Mouse (Mus musculus): ENCODE data around the gene Dctn2. TPM values are rescaled to one million over a fixed set of nuclear protein-coding genes. Genes with fewer than 3 reads are reported as not detected.

The Dctn2 gene
- total and polyA plus RNA-seq, 3 experiments = 135 to 161 (median 139) TPM

DNA sequence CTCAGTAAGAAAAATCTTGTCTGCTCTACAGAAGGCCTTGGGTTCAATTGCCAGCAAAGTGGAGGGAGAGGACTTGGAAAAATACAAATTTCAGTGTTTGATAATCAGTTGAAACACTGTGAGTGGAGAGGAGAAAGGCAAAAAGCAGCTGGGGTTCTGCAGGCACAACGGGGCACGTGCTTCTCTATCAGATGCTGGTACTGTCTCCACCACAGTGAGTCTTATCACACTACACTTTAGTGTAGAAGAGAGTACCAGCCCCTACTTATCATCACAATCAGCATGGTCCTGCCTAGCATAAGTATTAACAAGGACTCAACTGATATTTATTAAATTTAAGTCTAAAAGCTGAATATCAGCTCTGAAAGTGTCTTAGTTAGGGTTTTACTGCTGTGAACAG lies 51.1 kb downstream of the Dctn2 start:
- no peak overlapping the region for H3K4me3 ChIP-seq (ENCODE audit: low read depth, low read length)
- TF ChIP-seq TAL1 (conservative IDR thresholded peaks at IDR 0.05; ENCODE audit: low read depth, low read length) (peak; percentile 30; the same call in 1 of the 2 replicates), GATA2 (IDR thresholded peaks at IDR 0.05; ENCODE audit: borderline replicate concordance, low read depth, low read length) (0 out of 2 replicates have a peak, but pooled peaks have one; percentile 26), GATA1 (IDR thresholded peaks at IDR 0.05; ENCODE audit: borderline replicate concordance, low read length) (no peak), POLR2AphosphoS5 (IDR thresholded peaks at IDR 0.05; ENCODE audit: insufficient replicate concordance, low read depth, low read length) (no peak), CTCF (IDR thresholded peaks at IDR 0.05; ENCODE audit: low read depth, low read length) (no peak)
- H3K27me3 ChIP-seq (ENCODE audit: insufficient read depth, low read length) = no peaks in the 10 kb centered on the region
- ATAC-seq (ENCODE audit: extremely low read depth, insufficient number of reproducible peaks, low FRiP score, poor library complexity, severe bottlenecking) = peak; percentile 93
- H3K36me3 ChIP-seq (replicated peaks) = peaks cover 17% of the 10 kb centered on the region
- H3K4me1 ChIP-seq (ENCODE audit: insufficient read depth, low read depth, low read length) = peaks cover 75% of the 10 kb centered on the region
- no peak for DNase-seq (ENCODE audit: low spot score)
- peaks cover 4% of the 10 kb centered on the region; the same call in 1 of the 2 replicates for H3K9me3 ChIP-seq (replicated peaks)

DNA sequence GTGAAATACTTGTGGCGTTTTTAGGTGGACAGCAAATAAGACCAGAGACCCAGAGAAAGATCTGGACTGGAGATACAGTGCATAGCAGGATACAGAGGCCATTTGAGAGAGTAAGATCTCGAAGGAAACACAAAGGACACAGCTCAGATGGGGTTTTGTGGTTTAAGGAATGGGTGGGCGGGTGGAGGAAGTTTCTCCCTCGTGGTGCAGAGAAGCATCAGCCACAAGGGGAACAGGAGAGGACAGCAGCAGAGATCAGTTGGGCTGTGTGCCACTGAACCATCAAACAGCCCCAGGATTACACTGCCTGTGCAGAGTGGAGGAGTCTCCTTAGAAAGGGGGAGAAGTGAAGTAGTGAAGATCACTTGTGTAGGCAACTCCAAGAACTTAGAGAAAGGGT lies 51.8 kb downstream of the Dctn2 start:
- peaks cover 75% of the 10 kb centered on the region for H3K4me1 ChIP-seq (ENCODE audit: insufficient read depth, low read depth, low read length)
- H3K27me3 ChIP-seq (ENCODE audit: insufficient read depth, low read length) = no peaks in the 10 kb centered on the region
- DNase-seq (ENCODE audit: low spot score) = peak; percentile 63
- no peak overlapping the region; the same call in 1 of the 2 replicates for H3K4me3 ChIP-seq (ENCODE audit: low read depth, low read length)
- peaks cover 17% of the 10 kb centered on the region for H3K36me3 ChIP-seq (replicated peaks)
- no peak for TF ChIP-seq TAL1 (conservative IDR thresholded peaks at IDR 0.05; ENCODE audit: low read depth, low read length)
- TF ChIP-seq CTCF (IDR thresholded peaks at IDR 0.05; ENCODE audit: low read depth, low read length) = no peak
- TF ChIP-seq GATA2 (IDR thresholded peaks at IDR 0.05; ENCODE audit: borderline replicate concordance, low read depth, low read length) = no peak
- TF ChIP-seq POLR2AphosphoS5 (IDR thresholded peaks at IDR 0.05; ENCODE audit: insufficient replicate concordance, low read depth, low read length) = no peak
- TF ChIP-seq GATA1 (IDR thresholded peaks at IDR 0.05; ENCODE audit: borderline replicate concordance, low read length) = no peak
- peak; percentile 45; the same call in 1 of the 2 replicates for ATAC-seq (ENCODE audit: extremely low read depth, insufficient number of reproducible peaks, low FRiP score, poor library complexity, severe bottlenecking)
- peaks cover 4% of the 10 kb centered on the region; the same call in 1 of the 2 replicates for H3K9me3 ChIP-seq (replicated peaks)

DNA sequence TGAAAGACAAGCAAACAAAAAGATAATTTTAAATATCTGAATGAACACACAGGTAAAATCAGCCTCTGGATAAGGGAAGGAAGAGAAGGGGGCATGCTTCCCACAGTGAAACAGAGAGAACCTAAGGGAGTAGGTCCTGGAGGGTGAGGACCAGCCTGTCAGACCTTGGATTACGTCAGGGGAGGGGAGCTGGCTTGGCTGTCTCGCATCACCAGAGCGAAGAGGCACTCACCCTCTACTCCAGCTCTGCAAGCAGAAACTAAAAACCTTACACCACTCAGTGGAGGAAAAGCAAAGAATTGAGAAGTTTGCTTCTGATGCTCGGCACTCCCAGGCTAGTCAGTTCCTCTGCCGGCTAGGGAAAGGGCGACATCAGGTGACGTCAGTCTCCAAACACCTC lies 53.8 kb downstream of the Dctn2 start:
- H3K4me1 ChIP-seq (ENCODE audit: insufficient read depth, low read depth, low read length) = peaks cover 83% of the 10 kb centered on the region

DNA sequence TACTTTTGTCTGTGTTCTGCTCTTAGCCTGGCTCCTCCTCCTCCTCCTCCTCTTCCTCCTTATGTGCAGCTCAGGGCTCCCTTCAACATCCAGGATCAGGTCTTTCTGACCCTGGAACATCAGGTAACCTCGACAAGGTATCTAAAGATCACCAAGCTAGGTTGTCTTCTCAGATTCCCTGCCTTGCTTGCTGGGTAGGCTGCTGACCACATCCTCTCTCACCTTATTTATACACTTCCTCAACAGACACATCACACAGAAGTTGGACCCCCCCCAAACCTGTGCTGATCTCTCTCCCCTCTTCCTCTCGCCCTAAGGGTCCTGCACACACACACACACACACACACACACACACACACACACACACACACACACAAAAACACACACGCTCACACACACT lies 55.5 kb downstream of the Dctn2 start, which contains the start of gene Arhgap9:
Arhgap9 (plus strand) TSS at position 344 of the 400 bp plus-strand sequence.
- H3K9me3 ChIP-seq (replicated peaks) = no peaks in the 10 kb centered on the region
- peaks cover 88% of the 10 kb centered on the region for H3K4me1 ChIP-seq (ENCODE audit: insufficient read depth, low read depth, low read length)
- peak within 1 kb of the TSS; percentile 72; the same call in 1 of the 2 replicates for H3K4me3 ChIP-seq (ENCODE audit: low read depth, low read length)
- no peaks in the 10 kb centered on the region for H3K27me3 ChIP-seq (ENCODE audit: insufficient read depth, low read length)
- no peak for DNase-seq (ENCODE audit: low spot score)
- ATAC-seq (ENCODE audit: extremely low read depth, insufficient number of reproducible peaks, low FRiP score, poor library complexity, severe bottlenecking) = no peak
- no peak for TF ChIP-seq CTCF (IDR thresholded peaks at IDR 0.05; ENCODE audit: low read depth, low read length)
- TF ChIP-seq POLR2AphosphoS5 (IDR thresholded peaks at IDR 0.05; ENCODE audit: insufficient replicate concordance, low read depth, low read length) = no peak
- no peak for TF ChIP-seq GATA1 (IDR thresholded peaks at IDR 0.05; ENCODE audit: borderline replicate concordance, low read length)
- no peak for TF ChIP-seq GATA2 (IDR thresholded peaks at IDR 0.05; ENCODE audit: borderline replicate concordance, low read depth, low read length)
- TF ChIP-seq TAL1 (conservative IDR thresholded peaks at IDR 0.05; ENCODE audit: low read depth, low read length) = no peak
- peaks cover 23% of the 10 kb centered on the region for H3K36me3 ChIP-seq (replicated peaks)

More for the DNA sequence above, 53.8 kb downstream of the Dctn2 start:
- ATAC-seq (ENCODE audit: extremely low read depth, insufficient number of reproducible peaks, low FRiP score, poor library complexity, severe bottlenecking) (no peak), DNase-seq (ENCODE audit: low spot score) (no peak)
- H3K36me3 ChIP-seq (replicated peaks) = peaks cover 10% of the 10 kb centered on the region
- no peaks in the 10 kb centered on the region for H3K27me3 ChIP-seq (ENCODE audit: insufficient read depth, low read length)
- no peak overlapping the region for H3K4me3 ChIP-seq (ENCODE audit: low read depth, low read length)
- TF ChIP-seq TAL1 (conservative IDR thresholded peaks at IDR 0.05; ENCODE audit: low read depth, low read length) (no peak), CTCF (IDR thresholded peaks at IDR 0.05; ENCODE audit: low read depth, low read length) (no peak), POLR2AphosphoS5 (IDR thresholded peaks at IDR 0.05; ENCODE audit: insufficient replicate concordance, low read depth, low read length) (no peak), GATA1 (IDR thresholded peaks at IDR 0.05; ENCODE audit: borderline replicate concordance, low read length) (no peak), GATA2 (IDR thresholded peaks at IDR 0.05; ENCODE audit: borderline replicate concordance, low read depth, low read length) (no peak)
- peaks cover 4% of the 10 kb centered on the region; the same call in 1 of the 2 replicates for H3K9me3 ChIP-seq (replicated peaks)

DNA sequence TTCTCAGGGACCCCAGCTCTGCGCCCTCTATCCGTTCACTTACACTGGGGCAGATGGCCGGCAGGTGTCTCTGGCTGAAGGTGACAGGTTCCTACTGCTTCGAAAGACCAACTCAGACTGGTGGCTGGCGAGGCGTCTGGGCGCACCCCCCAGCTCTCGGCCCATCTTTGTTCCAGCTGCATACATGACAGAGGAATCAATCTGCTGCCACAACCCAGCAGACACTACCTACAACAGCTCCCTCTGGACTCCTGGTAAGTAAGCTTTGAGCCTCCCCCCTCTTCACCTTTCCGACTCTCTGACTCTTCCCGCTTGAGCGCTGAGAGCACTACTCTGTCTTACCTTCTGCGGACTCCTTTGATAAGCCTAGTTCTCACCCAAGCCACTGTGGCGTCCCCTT lies 56.0 kb downstream of the Dctn2 start:
- no peaks in the 10 kb centered on the region for H3K9me3 ChIP-seq (replicated peaks)
- peak overlapping the region; percentile 72; the same call in 1 of the 2 replicates for H3K4me3 ChIP-seq (ENCODE audit: low read depth, low read length)
- no peak for DNase-seq (ENCODE audit: low spot score)
- no peak for TF ChIP-seq TAL1 (conservative IDR thresholded peaks at IDR 0.05; ENCODE audit: low read depth, low read length)
- no peak for TF ChIP-seq CTCF (IDR thresholded peaks at IDR 0.05; ENCODE audit: low read depth, low read length)
- no peak for TF ChIP-seq GATA1 (IDR thresholded peaks at IDR 0.05; ENCODE audit: borderline replicate concordance, low read length)
- no peak for TF ChIP-seq GATA2 (IDR thresholded peaks at IDR 0.05; ENCODE audit: borderline replicate concordance, low read depth, low read length)
- TF ChIP-seq POLR2AphosphoS5 (IDR thresholded peaks at IDR 0.05; ENCODE audit: insufficient replicate concordance, low read depth, low read length) = no peak
- no peaks in the 10 kb centered on the region for H3K27me3 ChIP-seq (ENCODE audit: insufficient read depth, low read length)
- peaks cover 29% of the 10 kb centered on the region for H3K36me3 ChIP-seq (replicated peaks)
- no peak for ATAC-seq (ENCODE audit: extremely low read depth, insufficient number of reproducible peaks, low FRiP score, poor library complexity, severe bottlenecking)
- H3K4me1 ChIP-seq (ENCODE audit: insufficient read depth, low read depth, low read length) = peaks cover 89% of the 10 kb centered on the region

DNA sequence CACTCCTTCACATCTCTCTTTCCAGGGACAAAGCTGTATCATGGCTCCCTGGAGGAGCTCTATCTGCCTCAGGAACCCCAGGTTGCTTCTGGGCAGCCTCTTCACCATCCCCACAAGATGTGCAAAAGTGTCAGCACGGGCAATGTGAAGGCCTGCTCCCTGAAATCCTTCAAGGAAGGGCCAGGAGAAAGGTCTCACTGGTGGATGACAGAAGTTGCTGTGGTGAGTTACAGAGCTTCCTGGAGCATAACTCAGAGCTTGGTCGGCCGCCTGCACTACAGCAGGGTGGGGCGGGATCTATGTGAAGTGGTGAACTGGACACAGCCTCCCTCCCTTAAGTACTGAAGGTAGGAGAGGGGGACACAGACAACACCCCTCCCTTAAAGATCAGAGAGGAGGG lies 56.5 kb downstream of the Dctn2 start:
- TF ChIP-seq GATA2 (IDR thresholded peaks at IDR 0.05; ENCODE audit: borderline replicate concordance, low read depth, low read length) (no peak), TAL1 (conservative IDR thresholded peaks at IDR 0.05; ENCODE audit: low read depth, low read length) (no peak), CTCF (IDR thresholded peaks at IDR 0.05; ENCODE audit: low read depth, low read length) (no peak), POLR2AphosphoS5 (IDR thresholded peaks at IDR 0.05; ENCODE audit: insufficient replicate concordance, low read depth, low read length) (no peak), GATA1 (IDR thresholded peaks at IDR 0.05; ENCODE audit: borderline replicate concordance, low read length) (no peak)
- ATAC-seq (ENCODE audit: extremely low read depth, insufficient number of reproducible peaks, low FRiP score, poor library complexity, severe bottlenecking) (no peak), DNase-seq (ENCODE audit: low spot score) (no peak)
- H3K4me3 ChIP-seq (ENCODE audit: low read depth, low read length) = peak overlapping the region; percentile 72; the same call in 1 of the 2 replicates
- peaks cover 33% of the 10 kb centered on the region for H3K36me3 ChIP-seq (replicated peaks)
- no peaks in the 10 kb centered on the region for H3K9me3 ChIP-seq (replicated peaks)
- peaks cover 89% of the 10 kb centered on the region for H3K4me1 ChIP-seq (ENCODE audit: insufficient read depth, low read depth, low read length)
- H3K27me3 ChIP-seq (ENCODE audit: insufficient read depth, low read length) = no peaks in the 10 kb centered on the region

All from G1E (cell line).